Mouse (Mus musculus) megakaryocyte, embryonic 14.5 days (primary cell): ENCODE data around the gene Plekhg4.

Experiments
- FLI1 ChIP-seq: IDR thresholded peaks from 2 replicates; pipeline ENCODE4 v1.6.1; 2012; ENCODE audit warnings: low read length, inconsistent platforms, mixed read lengths
- GATA1 ChIP-seq: IDR thresholded peaks from 3 replicates; pipeline ENCODE4 v1.6.1; 2012; ENCODE audit warnings: mixed read lengths, low read length, inconsistent platforms, borderline replicate concordance

DNA sequence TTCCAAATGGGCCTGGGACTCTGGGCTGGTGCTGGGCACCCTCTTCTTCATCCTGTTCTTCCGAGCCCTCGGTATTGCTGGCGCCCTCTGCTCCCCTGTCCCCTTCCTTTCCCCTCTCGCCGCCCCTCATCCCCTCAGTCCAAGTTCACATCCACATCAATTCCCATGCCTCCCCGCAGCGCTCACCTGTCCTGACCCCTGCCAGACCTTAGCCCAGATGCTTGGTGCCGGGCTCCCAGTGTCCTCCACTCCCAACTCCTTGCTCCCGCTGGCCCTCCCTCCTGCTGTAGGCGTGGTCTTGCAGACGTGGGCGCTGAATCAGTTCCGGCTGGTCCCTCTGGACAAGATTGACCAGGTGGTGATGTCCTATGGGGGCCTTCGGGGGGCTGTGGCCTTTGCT lies 16.4 kb upstream of the Plekhg4 start:
- TF ChIP-seq FLI1 = no peak
- TF ChIP-seq GATA1 = no peak
